Mouse (Mus musculus): ENCODE results near the gene Tmem176b.

- TF ChIP-seq CTCF (IDR thresholded peaks at IDR 0.05; ENCODE audit: borderline replicate concordance, extremely low read depth, insufficient read depth, insufficient read length): no peak
- TF ChIP-seq POLR2A (IDR thresholded peaks at IDR 0.05; ENCODE audit: borderline replicate concordance, extremely low read depth, insufficient read depth, insufficient read length, poor library complexity, severe bottlenecking): no peak
Observed at GRCm38 (mm10) chr6:48815013-48815412, 26.3 kb downstream of the Tmem176b start.

All from brain, embryonic 14.5 days (tissue).